Mouse (Mus musculus) urinary bladder, postnatal 36 days (tissue): ENCODE results near the gene Sppl3.

ENCODE experiments used
- DNase-seq, 2 experiments: peaks; one replicate each; pipeline ENCODE4 v3.0.0; 2022; ENCODE audit warnings: low spot score in 2 of 2, mixed read lengths in 1 of 2

Sppl3 gene

GRCm38 (mm10) chr5:115124690-115125089 is 113.8 kb downstream of the Sppl3 start:
- no peak for DNase-seq

GRCm38 (mm10) chr5:115125211-115125871 is 114.4 kb downstream of the Sppl3 start:
- DNase-seq: peak; percentile 71 to 85

- DNase-seq: peak in 1 of 2 experiments; percentile 14
These were observed 115.8 kb downstream of the Sppl3 start for GRCm38 (mm10) chr5:115126578-115127312.

- DNase-seq: no peak
These were observed 116.7 kb downstream of the Sppl3 start for GRCm38 (mm10) chr5:115127421-115128179.

DNA sequence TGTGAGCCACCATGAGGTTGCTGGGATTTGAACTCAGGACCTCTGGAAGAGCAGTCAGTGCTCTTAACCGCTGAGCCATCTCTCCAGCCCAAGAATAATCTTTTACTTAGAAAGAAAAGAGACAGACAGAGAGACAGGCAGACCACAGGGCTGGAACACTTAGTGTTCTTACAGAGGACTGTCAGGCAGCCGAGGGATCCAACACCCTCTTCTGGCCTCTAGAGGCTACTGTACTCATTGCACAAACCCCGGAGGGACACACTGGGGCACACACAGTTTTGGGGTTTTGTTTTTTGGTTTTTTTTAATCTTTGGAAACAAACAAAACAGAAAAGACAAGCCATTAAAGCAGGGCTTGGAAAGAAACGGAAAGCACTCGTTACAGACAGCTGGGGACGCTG is 118.4 kb downstream of the Sppl3 start:
- no peak for DNase-seq

GRCm38 (mm10) chr5:115132465-115132864 is 121.5 kb downstream of the Sppl3 start:
- DNase-seq: no peak

- DNase-seq: no peak
These were observed 122.6 kb downstream of the Sppl3 start for GRCm38 (mm10) chr5:115133358-115134066.

DNA sequence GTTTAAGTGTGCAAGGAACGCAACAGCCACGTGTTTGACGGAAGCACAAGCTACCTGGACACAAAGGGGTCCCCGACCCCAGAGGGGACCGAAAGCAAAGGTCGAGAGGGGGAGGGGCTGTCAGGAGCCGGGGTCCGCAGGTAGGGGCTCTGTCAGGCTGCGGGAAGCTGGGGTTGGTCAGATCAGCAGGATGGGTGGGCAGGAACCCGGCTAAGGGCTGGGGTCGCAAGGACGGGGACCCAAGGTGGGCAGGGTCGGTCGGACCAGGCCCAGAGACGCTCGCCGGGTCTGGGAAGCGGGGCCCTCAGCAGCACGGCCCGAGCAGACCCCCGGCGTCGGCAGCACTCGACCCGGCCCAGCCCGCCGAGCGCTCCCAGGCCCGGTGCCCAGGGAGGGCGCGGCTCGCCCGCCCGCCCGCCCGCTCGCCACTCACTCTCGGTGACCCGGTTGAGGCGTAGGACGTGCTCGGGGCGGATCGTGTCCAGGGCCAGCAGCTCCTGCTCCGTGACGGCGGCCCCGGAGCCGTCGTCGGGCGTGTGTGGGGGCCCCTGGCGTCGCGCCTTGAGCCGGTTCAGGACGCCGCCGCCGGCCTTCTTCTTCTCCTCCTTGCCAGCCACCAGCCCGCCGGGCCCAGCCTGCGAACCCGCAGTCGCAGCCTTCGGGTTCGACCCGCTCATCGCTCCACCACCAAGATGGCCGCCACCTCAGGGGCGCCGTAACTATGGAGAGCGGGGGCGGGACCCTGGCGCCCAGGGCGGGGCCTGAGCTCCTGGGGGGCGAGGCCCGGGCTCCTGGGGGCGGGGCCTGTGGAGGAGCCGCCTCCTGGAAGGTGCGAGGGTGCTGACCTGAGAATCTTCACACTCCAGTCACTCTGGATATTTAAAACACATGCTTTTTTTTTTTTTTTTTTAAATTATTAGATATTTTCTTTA is 123.6 kb downstream of the Sppl3 start, which contains the start of gene Unc119b:
Gene Unc119b, minus strand, starts transcription at position 742 of the 932 bp plus-strand sequence.
- DNase-seq: peak; percentile 87 to 88

- no peak for DNase-seq
These were observed 128.2 kb downstream of the Sppl3 start for GRCm38 (mm10) chr5:115139124-115139523.

- DNase-seq: no peak
These were observed 129.8 kb downstream of the Sppl3 start for GRCm38 (mm10) chr5:115140726-115141125.

DNA sequence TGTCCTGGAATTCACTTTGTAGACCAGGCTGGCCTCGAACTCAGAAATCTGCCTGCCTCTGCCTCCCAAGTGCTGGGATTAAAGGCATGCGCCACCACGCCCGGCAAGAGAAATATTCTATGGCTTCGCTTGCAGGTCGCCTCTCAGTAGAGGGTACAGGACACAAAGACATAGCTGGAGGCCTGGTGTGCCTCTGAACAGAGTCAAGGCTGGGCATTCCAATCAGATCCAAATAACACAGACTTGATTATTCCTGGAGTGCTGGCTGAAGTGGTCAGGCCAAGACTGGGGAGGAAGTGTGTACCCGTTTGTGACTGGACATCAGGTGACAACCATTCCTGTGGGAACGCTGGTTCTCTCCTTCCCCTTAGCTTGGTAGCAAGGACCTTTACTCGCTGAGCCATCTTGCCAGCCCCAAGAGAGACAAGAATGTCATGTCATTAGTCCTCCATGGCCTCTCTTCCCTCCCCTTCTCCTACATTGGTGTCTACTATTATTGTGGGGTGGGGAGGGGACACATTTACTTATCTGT is 131.3 kb downstream of the Sppl3 start:
- DNase-seq: no peak

DNA sequence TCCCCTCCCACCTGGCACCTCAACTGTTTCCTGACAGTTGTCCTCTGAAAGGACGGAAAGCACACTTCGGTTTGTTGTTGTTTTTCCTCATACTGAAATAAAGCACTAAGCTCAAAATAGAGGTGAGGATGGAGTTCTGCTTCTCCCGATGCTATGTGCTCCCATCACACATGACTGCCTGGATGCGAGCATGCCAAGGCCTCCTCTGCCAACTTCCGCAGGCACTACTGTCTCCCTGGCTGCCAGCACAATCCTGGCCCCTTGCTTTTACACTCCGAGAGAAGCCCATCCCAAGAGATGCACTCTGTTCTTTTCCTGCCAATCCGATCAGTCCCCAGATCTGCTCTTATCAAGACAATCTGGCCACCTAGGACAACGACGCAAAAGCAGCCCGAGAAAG is 132.6 kb downstream of the Sppl3 start:
- no peak for DNase-seq

DNA sequence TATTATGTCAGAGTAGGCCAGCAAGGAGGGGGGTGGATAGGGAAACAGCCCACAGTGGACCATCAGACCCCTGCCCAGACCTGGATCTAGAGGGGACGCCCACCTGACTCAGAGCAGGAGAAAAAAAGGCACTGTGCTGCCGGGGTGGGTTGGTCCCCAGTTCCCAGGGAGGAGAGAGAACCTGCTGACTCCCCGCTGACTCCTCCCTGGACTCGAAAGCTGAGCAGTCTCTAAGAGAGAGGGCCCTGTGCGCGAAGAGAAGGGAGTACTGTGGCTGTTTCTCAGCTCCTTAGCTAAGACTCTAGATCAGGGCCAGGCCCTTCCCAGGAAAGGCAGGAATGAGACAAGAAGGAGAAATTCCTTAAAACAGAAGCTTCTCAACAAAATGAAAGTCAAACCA is 133.5 kb downstream of the Sppl3 start:
- no peak for DNase-seq

GRCm38 (mm10) chr5:115145253-115145968 is 134.5 kb downstream of the Sppl3 start:
- no peak for DNase-seq

- no peak for DNase-seq
These were observed 135.2 kb downstream of the Sppl3 start for GRCm38 (mm10) chr5:115145976-115146746.

DNA sequence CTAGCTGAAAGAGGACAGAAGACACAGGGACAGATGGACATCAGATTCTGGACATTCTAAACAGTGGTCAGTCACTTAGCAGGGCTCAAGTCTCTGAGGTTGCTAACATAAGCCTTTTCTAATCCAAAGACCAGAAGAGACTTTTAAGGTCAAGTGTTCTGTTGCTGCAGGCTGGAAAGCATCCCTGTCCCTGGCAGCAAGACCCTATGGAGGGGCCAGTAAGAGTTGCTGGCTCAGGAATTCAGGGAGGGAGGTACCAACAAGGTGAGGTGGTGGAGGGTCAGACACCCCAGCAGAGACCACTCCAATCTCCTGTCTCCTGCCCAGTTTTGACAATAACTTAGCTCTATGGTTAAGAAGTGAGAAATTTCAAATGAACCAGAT is 135.8 kb downstream of the Sppl3 start:
- DNase-seq: no peak

DNA sequence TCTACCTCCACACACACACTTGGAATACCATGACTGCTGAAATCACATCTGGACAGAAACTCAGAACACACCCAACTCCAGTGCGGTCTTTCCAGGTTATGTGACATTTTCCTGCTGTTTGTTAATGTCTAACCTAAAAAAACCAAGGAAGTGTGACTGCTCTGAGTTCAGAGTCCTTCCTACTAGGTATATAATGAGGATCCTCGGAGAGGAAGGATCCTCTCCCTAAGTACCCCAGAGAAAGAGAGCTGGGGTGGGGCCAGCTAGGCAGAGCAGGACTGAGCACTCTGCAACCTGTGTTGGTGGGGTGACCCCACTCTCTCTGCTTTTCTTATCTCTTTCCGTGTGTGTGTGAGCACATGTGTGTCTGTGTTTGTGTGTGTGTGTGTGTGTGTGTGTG is 136.5 kb downstream of the Sppl3 start:
- DNase-seq: no peak

GRCm38 (mm10) chr5:115148378-115148777 is 137.4 kb downstream of the Sppl3 start:
- no peak for DNase-seq
